ENCODE assay signal across 14 mouse cellular contexts in the genomic region with DNA sequence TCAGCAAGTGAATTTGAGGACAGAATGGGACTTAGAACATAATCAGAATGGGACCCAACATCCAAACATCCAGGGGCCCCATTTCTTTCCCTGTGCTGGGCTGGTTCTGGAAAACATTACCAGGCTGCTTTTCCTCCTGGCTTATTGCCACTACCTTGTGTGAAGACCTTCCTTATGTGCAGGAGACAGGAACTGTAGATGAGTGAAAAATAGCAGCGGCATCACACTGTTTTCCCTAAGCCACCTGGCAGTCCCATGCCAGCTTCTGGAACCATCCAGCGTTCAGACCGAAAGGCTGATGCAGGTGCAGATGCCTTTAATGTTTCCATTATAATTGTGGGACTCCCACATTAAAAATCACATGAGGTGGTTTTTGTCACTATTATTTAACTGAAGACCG.
DNase-seq lines count a peak whose midpoint lies in the region; ATAC-seq and TF ChIP-seq lines count a peak whose summit lies in the region.
"Had no signal": no experiment of that assay in that cellular context is flagged by ENCODE, and none has a peak within 500 bp of the region (broad histone marks: within the 10 kb centered on the region; RNA-seq: fewer than 3 reads in every experiment).

No protein-coding gene starts in this region.

- H3K4me1 ChIP-seq in heart, embryonic 10.5 days: peaks cover 85% of the 10 kb centered on the region
- H3K4me1 ChIP-seq in midbrain, embryonic 12.5 days: peaks cover 53% of the 10 kb centered on the region
- H3K4me1 ChIP-seq in midbrain, postnatal 0 days (ENCODE audit: insufficient read depth, low read length): no peaks in the 10 kb centered on the region; the same call in 1 of the 2 replicates
- H3K4me1 ChIP-seq in forebrain, embryonic 16.5 days (replicated peaks; ENCODE audit: control insufficient read depth, insufficient read depth, low read length): peaks cover 49% of the 10 kb centered on the region

- ATAC-seq in midbrain, embryonic 12.5 days (ENCODE audit: low FRiP score, low read depth): no peak
- ATAC-seq in midbrain, postnatal 0 days (ENCODE audit: low FRiP score): no peak
- no peak for ATAC-seq in forebrain, embryonic 16.5 days
- ATAC-seq in megakaryocyte-erythroid progenitor cell, adult 5-6 weeks (replicated peaks; ENCODE audit: low FRiP score, low TSS enrichment, poor library complexity, severe bottlenecking): no peak

- H3K4me3 ChIP-seq in heart, embryonic 10.5 days: no peak overlapping the region
- H3K4me3 ChIP-seq in midbrain, embryonic 12.5 days: no peak overlapping the region
- H3K4me3 ChIP-seq in midbrain, postnatal 0 days (ENCODE audit: low read depth, low read length): no peak overlapping the region
- no peak overlapping the region for H3K4me3 ChIP-seq in forebrain, embryonic 16.5 days (replicated peaks; ENCODE audit: low read length)
- H3K4me3 ChIP-seq: erythroblast, embryonic 14.5 days; myocyte had no signal

- no peak for TF ChIP-seq CTCF in midbrain, postnatal 0 days (IDR thresholded peaks at IDR 0.05)

- no peak overlapping the region for H3K9ac ChIP-seq in midbrain, embryonic 12.5 days (replicated peaks)
- no peak overlapping the region for H3K9ac ChIP-seq in midbrain, postnatal 0 days (replicated peaks; ENCODE audit: low read length, poor library complexity, severe bottlenecking)
- H3K9ac ChIP-seq in forebrain, embryonic 16.5 days (replicated peaks; ENCODE audit: low read depth, low read length): no peak overlapping the region
- H3K9ac ChIP-seq: hindbrain, embryonic 14.5 days had no signal

- H3K27me3 ChIP-seq in heart, embryonic 10.5 days (ENCODE audit: insufficient read depth, poor library complexity, severe bottlenecking): no peaks in the 10 kb centered on the region
- no peaks in the 10 kb centered on the region; the same call in 1 of the 2 replicates for H3K27me3 ChIP-seq in midbrain, embryonic 12.5 days
- no peaks in the 10 kb centered on the region for H3K27me3 ChIP-seq in midbrain, postnatal 0 days (ENCODE audit: insufficient read depth, low read length)
- H3K27me3 ChIP-seq in forebrain, embryonic 16.5 days (replicated peaks; ENCODE audit: control insufficient read depth, insufficient read depth, low read length): no peaks in the 10 kb centered on the region

- H3K9me3 ChIP-seq in heart, embryonic 10.5 days: no peaks in the 10 kb centered on the region
- H3K9me3 ChIP-seq in midbrain, embryonic 12.5 days: no peaks in the 10 kb centered on the region
- H3K9me3 ChIP-seq in midbrain, postnatal 0 days (ENCODE audit: low read length): no peaks in the 10 kb centered on the region
- no peaks in the 10 kb centered on the region for H3K9me3 ChIP-seq in forebrain, embryonic 16.5 days (ENCODE audit: control insufficient read depth, low read length)

- H3K4me2 ChIP-seq in midbrain, embryonic 12.5 days (replicated peaks): no peak overlapping the region
- H3K4me2 ChIP-seq in midbrain, postnatal 0 days (ENCODE audit: low read depth, low read length, poor library complexity, severe bottlenecking): no peak overlapping the region
- H3K4me2 ChIP-seq in forebrain, embryonic 16.5 days (ENCODE audit: low read length): no peak overlapping the region
- H3K4me2 ChIP-seq: hindbrain, embryonic 14.5 days had no signal

- H3K36me3 ChIP-seq in heart, embryonic 10.5 days: no peaks in the 10 kb centered on the region
- H3K36me3 ChIP-seq in midbrain, embryonic 12.5 days: no peaks in the 10 kb centered on the region
- no peaks in the 10 kb centered on the region for H3K36me3 ChIP-seq in midbrain, postnatal 0 days (ENCODE audit: insufficient read depth, low read length)
- no peaks in the 10 kb centered on the region for H3K36me3 ChIP-seq in forebrain, embryonic 16.5 days (ENCODE audit: control insufficient read depth, insufficient read depth)

- peak overlapping the region; percentile 74; the same call in 1 of the 2 replicates for H3K27ac ChIP-seq in heart, embryonic 10.5 days
- H3K27ac ChIP-seq in midbrain, embryonic 12.5 days (replicated peaks): peak overlapping the region; percentile 72; the same call in 1 of the 2 replicates
- H3K27ac ChIP-seq in midbrain, postnatal 0 days (ENCODE audit: low read depth, low read length): no peak overlapping the region
- 0 out of 2 replicates have a peak overlapping the region, but pooled peaks have one; percentile 1 for H3K27ac ChIP-seq in forebrain, embryonic 16.5 days (ENCODE audit: low read length)
- H3K27ac ChIP-seq: hindbrain, embryonic 14.5 days had no signal

- no peak for DNase-seq in heart, embryonic 10.5 days (ENCODE audit: low spot score)
- DNase-seq in heart, adult 8-10 months (ENCODE audit: low spot score): no peak
- DNase-seq in midbrain, postnatal 0 days (ENCODE audit: low spot score): no peak
- no peak for DNase-seq in layer of hippocampus, postnatal 14 days (ENCODE audit: low spot score in 2 of 2)
- no peak for DNase-seq in thymus, adult 18-20 months
- DNase-seq: adrenal gland, adult 2 months; gastrocnemius, postnatal 36 days; kidney, postnatal 4 days had no signal

- 76% methylated on average over 4 of the region's 4 CpGs for WGBS in heart, embryonic 10.5 days
- WGBS in midbrain, embryonic 12.5 days: 89% methylated on average over 4 of the region's 4 CpGs
- 74% methylated on average over 4 of the region's 4 CpGs for WGBS in midbrain, postnatal 0 days
- 60% methylated on average over 4 of the region's 4 CpGs for WGBS in forebrain, embryonic 16.5 days
